Mouse (Mus musculus) thymus, adult 2 months (tissue): Measurements from ENCODE around the gene Fbxl18.
A peak's percentile ranks its signal among the peaks of the same experiment; 100 is the strongest.

Source experiments
- CTCF ChIP-seq: fragments of 200-500 bp; IDR thresholded peaks from 2 replicates; pipeline ENCODE4 v1.5.1; 2012; ENCODE audit warnings: mild to moderate bottlenecking, control low read depth, low read length, moderate library complexity, borderline replicate concordance; ENCODE audit not compliant: control insufficient read depth, poor library complexity, insufficient read depth; ENCODE audit errors: extremely low read depth
- POLR2A ChIP-seq: fragments of 200-500 bp; IDR thresholded peaks from 2 replicates; pipeline ENCODE4 v1.6.1; 2012; ENCODE audit warnings: mild to moderate bottlenecking, low read length, control low read depth, moderate library complexity; ENCODE audit not compliant: control insufficient read depth, poor library complexity, insufficient read depth; ENCODE audit errors: extremely low read depth

DNA sequence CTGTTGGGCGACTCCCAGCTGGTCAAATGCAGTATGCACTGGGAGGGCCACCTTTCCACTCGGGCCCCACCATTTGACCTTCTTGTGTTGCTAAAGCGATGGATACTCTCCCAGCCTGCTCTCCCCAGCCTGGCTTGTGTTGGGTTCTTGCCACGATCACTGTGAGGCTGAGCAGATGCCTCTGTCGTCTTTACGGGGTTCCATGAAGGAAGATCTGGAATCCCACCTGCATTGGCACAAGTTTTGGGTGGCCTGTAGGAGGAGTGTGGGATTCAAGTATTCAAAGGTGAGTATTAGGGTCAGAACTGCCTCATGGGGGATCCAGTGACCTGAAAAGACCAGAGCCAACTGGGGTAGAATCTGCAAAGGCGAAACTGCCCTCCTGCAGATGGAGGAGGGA, 5.4 kb upstream of the Fbxl18 start:
- 0 out of 2 replicates have a peak, but pooled peaks have one; percentile 21 for TF ChIP-seq CTCF
- TF ChIP-seq POLR2A = no peak
